Mouse (Mus musculus) testis, postnatal 10 days (tissue): ENCODE measurements around the gene Actn1.

Experiments used
- DNase-seq: peaks from one replicate; pipeline ENCODE4 v3.0.0; 2021; ENCODE audit warnings: low spot score

The Actn1 gene

DNA sequence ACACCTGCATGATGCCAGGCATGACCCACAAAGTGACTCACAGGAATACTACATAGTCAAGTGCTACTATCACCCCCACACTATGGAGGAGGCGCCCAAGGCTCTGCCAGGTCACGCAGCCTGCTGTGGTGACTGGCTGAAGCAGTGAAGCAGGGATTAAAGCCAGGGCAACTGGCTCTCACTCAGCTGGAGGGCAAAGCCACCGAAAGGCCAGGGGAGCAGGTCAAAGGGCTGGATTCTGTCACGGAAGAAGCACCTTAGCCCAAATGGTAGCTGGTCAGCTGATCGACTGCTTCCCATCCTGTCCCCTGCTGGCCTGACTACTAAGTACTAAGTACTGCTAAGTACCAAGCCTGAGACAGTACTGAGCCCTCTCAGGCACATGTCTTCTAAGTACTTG is 76.1 kb downstream of the Actn1 start:
- no peak for DNase-seq

DNA sequence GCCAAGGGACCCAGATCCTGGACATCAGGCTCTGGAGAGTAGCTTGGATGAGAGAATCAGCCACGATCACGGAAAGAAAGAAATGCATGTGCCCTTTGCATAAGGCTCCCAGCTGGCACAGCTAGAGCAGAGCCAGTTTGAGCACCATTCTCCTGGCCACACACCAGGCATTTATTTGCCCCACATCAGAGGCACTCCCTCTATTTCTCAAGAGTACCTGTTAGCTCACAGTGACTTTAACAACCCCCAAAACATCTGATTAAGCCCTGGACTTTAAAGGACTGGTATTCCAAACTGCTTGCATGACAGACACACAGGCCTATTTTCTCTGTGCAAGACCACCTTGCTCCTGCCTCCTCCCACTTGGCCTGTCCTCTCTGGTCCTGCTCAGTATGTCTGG is 78.3 kb downstream of the Actn1 start:
- no peak for DNase-seq

DNA sequence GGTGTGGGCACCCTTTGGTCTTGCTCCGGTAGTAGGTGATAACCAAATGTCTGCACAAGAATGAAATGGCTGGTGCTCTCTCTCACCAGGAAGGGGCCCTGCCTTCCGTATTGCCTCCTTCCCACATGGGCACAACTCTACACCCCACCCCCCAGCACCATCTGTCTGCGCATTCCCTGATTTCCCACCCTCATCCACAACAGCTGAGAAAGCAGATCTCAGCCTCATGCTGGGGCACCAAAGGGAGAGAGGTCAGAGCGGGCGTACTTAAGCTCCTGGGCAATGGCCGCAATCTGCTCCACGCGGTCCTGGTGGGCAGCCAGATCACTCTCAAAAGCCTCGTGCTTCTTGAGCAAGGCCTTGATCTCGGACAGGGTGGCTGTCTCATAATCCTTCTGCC is 82.1 kb downstream of the Actn1 start:
- no peak for DNase-seq

DNA sequence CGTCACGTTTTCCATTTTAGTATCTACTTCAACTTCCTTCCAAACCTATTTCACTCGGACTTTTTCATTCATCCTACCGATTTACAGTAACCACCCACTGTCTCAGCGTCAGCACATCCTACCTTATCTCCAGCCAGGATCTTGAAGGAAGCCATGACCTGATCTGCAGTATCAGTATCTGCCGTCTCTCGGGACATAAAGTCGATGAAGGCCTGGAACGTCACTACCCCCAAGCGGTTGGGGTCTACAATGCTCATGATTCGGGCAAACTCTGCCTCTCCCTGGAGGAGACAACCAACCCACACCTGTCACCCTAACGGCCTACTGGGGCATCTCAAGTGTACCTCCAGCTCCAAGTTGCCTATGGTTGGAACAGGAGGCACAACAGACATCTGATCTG is 91.4 kb downstream of the Actn1 start:
- DNase-seq = no peak

DNA sequence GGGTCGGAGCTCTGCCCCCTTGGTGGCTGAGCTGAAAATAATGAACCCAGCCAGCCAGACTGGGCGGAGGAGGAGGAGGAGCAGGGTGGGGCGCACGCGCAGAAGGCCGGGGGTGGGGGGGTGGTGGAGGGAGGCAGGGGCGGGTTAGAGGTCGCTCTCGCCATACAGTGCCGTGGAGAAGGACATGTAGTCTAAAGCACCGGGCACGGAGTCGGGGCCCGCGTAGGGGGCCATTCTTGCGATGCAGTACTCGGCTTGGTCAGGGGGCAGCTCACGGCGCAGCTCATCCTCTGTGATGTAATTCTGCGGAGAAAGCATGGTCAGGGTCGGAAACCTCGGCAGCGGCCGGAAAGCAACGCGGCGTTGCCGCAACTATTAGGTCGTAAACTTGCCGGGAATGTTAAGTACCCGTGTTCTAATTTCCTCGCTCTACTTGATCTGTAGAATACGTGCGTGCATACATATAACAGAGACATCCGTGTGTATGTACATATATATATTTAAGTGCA is 91.9 kb downstream of the Actn1 start:
- DNase-seq = peak; percentile 90

DNA sequence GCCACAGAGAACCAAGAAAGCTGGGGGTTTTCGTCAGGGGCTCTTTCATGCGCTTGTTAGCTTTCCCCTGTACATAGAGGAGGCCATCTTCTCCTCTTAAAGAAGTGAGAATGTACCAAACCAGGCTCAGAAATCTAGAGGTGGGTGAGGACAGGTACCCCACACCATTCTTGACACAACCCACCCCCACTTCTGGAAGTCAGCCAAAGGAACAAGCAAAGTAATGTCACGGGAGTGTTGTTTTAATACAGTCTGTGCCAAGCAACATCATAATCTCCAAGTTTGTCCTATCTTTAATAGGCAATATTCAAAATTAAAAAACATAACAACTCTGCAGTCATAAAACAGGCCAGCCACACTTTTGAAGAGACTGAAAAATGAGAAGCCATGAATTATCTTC is 92.8 kb downstream of the Actn1 start:
- DNase-seq = no peak

DNA sequence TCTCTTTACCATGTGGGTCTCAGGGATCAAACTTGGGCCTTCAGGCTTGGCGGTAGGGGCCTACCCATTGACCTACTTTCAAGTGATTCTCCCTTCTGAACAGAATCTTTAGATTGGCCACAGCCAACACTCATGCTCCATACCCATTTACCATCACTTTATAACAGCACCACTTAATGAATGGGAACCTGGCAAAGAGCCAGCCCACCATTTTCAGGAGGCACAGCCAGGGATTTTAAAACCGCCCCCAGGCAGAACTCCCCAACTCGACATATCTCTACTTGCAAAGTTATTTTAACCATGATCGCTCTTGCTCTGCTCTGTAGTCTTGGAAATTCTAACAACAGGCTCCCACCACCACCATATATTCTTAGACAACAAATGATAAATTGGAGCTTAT is 93.5 kb downstream of the Actn1 start:
- no peak for DNase-seq

DNA sequence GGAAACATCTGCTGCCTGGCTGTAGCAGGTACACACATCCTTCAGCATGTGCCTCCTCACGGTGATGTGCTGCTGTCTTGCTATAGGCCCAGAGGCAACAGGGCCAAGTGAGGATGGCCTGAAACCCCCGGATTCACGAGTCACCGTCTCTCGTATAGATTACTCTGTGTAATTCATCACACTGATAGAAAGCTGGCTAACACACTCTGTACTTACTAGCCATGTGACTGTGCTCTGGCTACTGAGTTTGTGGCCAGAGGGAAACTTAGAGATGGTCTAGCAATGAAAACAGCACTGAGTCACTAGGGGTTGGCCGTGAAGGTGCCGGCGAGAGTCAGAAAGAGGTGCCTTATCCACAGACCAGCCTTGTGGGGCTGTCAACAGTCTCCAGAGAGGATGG is 95.6 kb downstream of the Actn1 start:
- no peak for DNase-seq

DNA sequence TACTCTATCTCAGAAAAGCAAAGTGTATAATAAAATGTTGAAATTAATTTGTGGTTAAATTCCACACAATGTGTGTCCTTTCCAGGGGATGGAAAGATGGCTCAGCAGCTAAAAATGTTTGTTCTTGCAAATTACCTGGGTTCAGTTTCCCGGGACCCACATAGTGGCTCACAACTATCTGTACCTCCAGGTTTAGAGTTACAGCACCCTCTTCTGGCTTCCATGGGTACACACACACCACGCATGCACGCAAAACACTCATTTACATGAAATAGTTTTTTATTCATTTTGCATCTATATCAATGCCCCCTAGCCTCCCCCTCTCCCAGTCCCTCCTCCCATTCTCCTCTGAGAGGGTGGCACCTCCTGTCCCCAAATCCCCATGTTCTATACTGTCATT is 97.7 kb downstream of the Actn1 start:
- DNase-seq = no peak

DNA sequence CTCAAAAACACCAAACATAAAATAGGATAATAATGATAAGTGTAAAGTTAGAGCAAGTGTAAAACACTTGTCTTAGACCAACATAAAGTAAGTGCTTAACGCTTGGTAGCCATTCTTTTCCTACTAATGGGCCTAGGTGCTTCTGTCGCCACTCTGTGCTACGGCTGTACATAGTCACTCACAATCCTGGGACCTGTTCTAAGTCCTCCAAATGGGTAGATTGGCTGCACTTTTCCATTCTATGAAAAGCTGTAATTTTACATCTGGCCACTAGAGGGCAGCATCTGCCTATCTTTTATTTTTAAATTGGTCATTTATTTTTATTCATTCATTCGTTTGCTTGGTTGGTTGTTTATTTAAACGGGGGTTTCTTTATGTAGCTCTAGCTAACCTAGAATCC is 102.5 kb downstream of the Actn1 start:
- DNase-seq = no peak

DNA sequence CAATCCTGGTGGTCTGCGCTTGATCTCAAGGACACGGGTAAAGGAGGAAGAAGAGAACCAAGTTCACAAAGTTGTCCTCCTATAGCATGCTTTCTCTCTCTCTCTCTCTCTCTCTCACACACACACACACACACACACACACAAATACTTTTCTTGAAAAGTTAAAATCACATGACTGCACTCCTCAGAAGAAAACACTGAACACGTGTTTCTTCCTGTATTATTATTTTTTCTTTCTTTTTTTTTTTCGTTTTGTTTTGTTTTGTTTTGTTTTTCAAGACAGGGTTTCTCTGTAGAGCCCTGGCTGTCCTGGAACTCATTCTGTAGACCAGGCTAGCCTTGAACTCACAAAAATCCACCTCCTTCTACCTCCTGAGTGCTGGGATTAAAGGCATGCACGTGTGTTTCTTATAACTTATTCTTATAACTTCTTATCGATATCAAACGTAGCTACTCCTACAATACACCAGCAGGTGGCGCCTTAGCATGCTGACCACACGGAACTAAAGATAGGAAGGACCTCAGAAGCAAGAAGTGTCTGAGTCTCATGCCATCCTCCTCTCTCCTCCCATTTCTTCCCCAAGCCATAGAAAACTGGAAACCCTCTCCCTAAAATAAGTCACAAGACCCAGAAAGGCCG is 106.4 kb downstream of the Actn1 start:
- DNase-seq = peak; percentile 78

DNA sequence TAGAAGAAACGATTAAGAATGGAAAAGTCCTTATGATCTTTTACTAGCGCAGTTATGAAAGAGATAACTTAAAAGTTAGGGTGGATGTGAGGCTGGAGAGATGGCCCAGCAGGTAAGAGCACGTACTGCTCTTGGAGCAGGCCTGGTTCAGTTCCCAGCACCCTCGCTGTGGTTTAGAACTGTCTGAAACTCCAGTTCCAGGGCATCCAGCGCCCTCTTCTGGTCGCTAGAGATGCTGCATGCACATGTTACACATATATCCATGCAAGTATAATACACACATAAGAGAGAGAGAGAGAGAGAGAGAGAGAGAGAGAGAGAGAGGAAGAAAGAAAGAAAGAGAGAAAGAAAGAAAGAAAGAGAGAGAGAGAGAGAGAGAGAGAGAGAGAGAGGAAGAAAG is 107.1 kb downstream of the Actn1 start:
- no peak for DNase-seq

DNA sequence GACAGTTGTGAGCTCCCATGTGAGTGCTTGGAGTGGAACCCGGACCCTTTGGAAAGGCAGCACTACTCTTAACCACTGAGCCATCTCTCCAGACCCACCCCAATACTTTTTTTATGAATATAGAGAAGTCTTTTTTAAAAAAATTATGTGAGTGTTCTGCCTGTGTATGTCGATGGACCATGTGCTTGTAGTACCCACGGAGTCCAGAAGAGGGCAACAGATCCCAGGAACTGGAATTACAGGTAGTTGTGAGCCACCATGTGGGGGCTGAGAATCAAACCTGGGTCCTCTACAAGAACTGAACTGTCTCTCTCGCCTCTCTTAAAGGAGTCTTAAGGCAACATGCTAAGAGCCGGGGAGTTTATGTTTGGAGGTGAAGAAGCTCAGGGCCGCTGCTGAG is 108.3 kb downstream of the Actn1 start:
- no peak for DNase-seq

DNA sequence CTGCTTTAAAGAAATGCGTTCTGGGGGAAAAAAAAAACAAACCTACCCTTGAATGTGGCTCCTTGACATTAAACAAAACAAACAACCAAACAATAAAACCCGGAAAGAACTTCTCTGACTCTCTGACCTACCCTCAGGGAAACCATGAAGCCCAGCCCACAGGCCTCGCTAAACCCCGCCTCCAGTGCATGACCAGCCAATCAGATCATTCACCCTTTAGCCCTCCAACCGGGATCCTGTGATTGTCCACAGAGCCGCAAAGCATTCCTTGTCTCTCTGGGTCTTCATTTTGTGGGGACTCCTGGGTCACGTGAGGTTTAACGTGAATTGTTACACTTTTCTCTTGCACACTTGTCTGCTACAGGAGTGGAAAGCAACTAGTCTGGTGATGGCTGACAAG is 109.5 kb downstream of the Actn1 start:
- peak; percentile 73 for DNase-seq

DNA sequence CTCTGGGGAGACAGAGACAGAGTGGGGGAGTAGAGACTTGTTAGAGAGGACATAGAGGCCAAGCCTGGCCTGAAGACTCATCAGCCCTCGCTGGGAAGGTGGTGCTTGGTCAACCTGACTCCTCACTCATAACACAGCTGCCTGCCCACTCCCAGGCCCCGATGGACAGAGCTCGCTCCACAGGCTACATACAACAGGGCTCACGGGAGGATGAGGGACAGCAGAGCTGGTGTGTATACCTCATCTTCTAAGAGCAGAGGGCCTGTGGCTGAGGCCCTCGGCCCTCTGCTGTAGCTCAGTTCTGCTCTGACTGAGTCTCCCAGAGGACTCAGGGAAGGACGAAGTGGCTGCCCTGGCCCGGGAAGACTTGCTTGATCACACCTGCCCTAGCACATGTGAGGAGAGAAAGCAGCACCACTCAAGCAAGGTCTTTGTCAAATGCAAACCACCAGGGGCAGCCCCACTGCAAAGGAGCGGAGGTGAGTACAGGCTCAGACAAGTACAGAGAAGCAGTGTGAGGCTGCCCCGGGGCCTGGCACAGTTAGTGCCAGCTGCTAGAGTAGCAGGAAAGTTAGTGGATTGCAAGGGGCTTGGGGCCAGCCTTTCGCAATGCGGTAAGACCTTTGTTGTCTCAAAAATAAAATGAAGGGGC is 112.5 kb downstream of the Actn1 start:
- no peak for DNase-seq

DNA sequence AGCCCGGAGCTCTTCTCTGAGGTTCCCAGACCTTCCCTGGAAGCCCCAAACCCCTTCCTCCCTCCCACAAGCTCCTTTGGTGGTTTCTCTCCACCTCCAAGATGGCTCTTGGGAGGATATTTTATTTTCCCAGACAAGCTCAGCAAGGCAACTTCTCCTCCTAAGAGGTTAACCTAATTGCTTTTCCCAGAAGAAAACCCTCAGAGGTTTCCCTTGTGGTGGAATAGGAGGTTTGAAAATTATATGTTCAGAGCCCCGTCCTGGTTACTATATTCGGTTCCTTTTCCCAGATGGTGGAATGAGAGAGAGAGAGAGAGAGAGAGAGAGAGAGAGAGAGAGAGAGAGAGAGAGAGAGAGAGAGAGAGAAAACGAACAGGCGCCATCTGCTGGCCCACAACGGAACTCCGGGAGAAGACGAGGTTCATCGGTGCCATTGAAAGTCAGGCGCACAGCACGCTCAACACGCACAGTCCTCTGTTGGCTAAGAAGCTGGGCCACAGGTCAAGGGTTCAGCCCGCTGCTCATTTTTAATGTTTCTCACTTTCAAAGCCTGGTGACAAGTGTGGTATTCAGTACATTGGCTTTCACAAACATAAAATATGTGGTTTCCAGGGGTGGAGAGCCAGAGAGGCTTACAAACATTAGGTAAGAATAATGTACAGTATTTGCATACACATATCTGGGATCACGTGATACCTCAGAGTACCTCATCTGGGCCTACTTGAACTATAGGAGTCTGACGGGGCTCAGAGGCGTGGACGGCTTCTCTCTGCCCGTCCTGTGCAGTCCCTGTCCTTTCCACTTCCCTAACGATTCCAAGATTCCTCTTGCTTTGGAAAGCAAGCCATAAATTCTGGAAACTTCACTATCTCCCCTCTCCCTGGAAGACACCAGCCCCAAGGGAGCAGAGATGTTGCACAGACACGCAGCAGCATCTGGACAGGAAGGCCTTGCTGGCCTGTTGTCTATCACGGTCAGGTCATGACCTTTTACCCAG is 113.6 kb downstream of the Actn1 start:
- DNase-seq = peak; percentile 89

DNA sequence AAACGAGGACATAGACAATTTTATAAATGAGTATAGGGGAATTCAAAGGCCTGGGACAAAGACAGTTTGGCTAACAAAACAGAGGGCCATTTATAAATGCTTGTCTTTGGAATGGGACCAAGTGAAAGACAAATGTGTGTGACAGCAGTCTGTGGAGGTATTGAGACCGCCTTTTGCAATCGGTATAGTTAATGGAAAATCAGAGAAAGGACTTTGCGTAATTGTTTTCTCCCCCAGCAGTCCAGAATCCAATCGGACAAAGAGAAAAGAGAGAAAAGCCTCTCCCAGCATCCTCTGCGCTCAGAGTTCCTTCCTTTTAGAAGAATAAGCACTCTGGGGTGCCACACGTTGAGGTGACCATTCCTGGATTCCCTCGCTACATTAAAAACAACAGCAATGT is 114.8 kb downstream of the Actn1 start:
- DNase-seq = no peak

DNA sequence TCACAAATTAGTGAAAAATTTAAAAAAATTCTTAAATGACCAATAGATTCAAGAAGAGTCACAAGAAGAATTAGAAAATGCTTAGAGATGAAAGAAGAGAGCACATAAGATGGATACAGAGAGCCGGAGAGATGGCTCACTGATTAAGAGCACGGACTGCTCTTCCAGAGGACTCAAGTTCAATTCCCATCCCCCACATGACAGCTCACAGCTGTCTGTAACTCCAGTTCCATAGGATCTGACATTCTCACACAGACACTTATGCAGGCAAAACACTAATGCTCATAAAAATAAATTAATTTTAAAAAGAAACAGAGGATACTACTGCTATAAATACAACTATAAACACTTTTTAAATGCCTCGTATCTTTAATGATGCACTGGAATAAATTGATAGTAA is 115.3 kb downstream of the Actn1 start:
- DNase-seq = no peak

DNA sequence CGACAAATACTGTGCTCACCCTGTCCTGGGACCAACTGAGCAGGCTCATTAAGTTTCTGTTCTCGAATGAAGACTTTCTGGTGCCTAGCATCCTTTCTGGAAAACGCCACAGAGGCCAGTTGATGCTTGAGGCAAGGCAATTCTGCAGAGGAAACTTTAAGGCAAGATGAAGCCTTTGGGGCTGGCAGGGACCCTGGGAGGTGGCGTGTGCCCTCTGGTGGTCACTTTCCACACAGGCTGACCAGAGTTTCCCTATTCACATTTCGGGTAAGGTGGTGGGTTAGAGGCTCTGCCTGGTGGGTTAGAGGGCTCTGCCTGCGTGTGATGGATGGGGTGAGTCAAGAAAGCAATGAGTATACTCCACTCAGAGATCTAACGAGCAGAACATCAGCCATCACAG is 118.7 kb downstream of the Actn1 start:
- DNase-seq = peak; percentile 84

DNA sequence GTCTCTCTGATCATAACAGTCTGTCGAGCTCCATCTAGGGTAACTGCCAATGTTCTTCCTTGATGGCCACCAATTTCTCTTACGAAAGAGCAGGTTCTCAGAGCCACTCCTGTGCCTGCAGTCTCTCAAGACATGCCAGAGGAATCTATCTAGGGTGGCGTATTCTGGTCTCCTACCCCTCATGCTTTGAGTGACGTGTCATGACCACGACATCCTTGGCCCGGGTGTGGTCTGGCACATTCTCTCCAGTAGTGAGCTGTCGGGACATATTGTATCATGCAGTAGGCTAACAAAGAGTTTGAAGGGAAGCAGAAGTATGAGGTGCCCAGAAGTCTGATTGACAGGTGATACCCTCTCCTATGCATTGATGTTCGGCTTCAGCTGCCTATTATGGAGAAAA is 119.2 kb downstream of the Actn1 start:
- no peak for DNase-seq

DNA sequence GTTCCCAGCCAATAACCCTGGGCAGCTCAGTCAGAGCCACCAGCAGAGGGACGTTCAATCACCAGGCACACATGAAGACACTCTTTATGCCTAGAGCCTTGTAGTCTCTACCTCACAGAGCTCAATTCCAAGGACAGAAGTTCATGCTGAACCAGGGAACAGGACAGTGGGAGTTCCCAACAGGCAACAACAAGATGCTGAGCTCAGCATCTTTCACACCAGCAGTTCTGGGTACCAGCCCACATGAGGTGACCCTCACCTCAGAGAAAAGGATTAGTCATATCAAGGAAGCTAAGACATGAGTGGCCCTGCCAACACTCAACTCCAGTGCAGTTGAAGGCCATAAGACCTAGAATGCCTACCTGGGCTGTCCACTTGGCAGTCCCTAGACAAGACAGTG is 122.4 kb downstream of the Actn1 start:
- no peak for DNase-seq

DNA sequence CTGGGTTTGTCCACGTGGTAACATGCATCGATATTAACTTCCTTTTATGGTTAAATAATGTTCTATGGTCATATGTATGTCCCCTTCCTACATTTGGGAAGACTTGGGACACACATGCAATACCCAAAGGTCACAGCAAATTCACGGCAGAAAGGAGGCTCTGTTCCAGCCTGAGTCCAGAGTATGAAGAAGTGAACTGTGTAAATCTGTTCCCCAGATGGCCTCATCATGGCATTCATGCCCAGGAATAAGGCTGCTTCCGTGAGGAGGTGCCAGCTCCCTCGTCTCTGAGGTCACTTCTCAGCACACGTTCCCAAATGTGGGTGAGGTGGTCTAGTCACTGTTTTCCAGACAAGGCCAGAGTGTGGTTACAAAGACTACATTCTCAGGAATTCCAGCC is 122.9 kb downstream of the Actn1 start:
- no peak for DNase-seq
